Mouse (Mus musculus) MEL (cell line): ENCODE measurements around the gene Runx1. TPM values are rescaled to one million over a fixed set of nuclear protein-coding genes. Genes with fewer than 3 reads are reported as not detected.

ENCODE experiments used
- DNase-seq: peaks from one replicate; pipeline ENCODE4 v3.0.0; 2011; ENCODE audit warnings: low read depth, low spot score
- H3K27ac ChIP-seq: 2 replicates; pipeline ENCODE4 v1.5.1; 2012; ENCODE audit warnings: low read depth, mild to moderate bottlenecking, control low read depth, low read length, moderate library complexity; ENCODE audit not compliant: control insufficient read depth
- H3K27me3 ChIP-seq, 2 experiments: fragments of 150-350 bp in 1 of 2; sonication (generic) in 1 of 2; 2 replicates each; pipeline ENCODE4 v1.6.1; 2012; ENCODE audit warnings: low read length in 2 of 2, mild to moderate bottlenecking in 2 of 2, improper control_type of control experiment in 1 of 2, moderate library complexity in 1 of 2; ENCODE audit not compliant: insufficient read depth in 2 of 2, control insufficient read depth in 1 of 2
- H3K36me3 ChIP-seq, 2 experiments: 2 replicates each; pipeline ENCODE4 v1.6.1; 2012 to 2014; ENCODE audit warnings: low read length in 2 of 2, improper control_type of control experiment in 1 of 2, inconsistent platforms in 1 of 2, mild to moderate bottlenecking in 1 of 2; ENCODE audit not compliant: insufficient read depth in 2 of 2, control insufficient read depth in 1 of 2
- H3K4me1 ChIP-seq, 2 experiments: fragments of 150-350 bp in 1 of 2; sonication (generic) in 1 of 2; 2 replicates each; pipeline ENCODE4 v1.6.1; 2012; ENCODE audit warnings: low read length in 2 of 2, improper control_type of control experiment in 1 of 2, mild to moderate bottlenecking in 1 of 2; ENCODE audit not compliant: insufficient read depth in 2 of 2, control insufficient read depth in 1 of 2
- H3K4me3 ChIP-seq, 2 experiments: fragments of 150-350 bp in 1 of 2; sonication (generic) in 1 of 2; 2 replicates each; pipeline ENCODE4 v1.5.1; 2012; ENCODE audit warnings: low read depth in 2 of 2, low read length in 2 of 2, mild to moderate bottlenecking in 2 of 2, moderate library complexity in 2 of 2, control low read depth in 1 of 2, improper control_type of control experiment in 1 of 2; ENCODE audit not compliant: control insufficient read depth in 1 of 2, insufficient read depth in 1 of 2
- H3K79me2 ChIP-seq: 2 replicates; pipeline ENCODE4 v1.6.1; 2012; ENCODE audit warnings: mild to moderate bottlenecking, low read length, moderate library complexity; ENCODE audit not compliant: control insufficient read depth, poor library complexity, insufficient read depth
- H3K9ac ChIP-seq: 2 replicates; pipeline ENCODE4 v1.6.1; 2012; ENCODE audit warnings: low read depth, mild to moderate bottlenecking, control low read depth, low read length, moderate library complexity; ENCODE audit not compliant: control insufficient read depth, poor library complexity, severe bottlenecking
- H3K9me3 ChIP-seq: fragments of 150-350 bp; sonication (generic); replicated peaks from 2 replicates; pipeline ENCODE4 v1.6.1; 2012; ENCODE audit warnings: mild to moderate bottlenecking, low read length, improper control_type of control experiment, moderate library complexity; ENCODE audit not compliant: insufficient read depth
- BHLHE40 ChIP-seq: IDR thresholded peaks from 2 replicates; pipeline ENCODE4 v1.6.1; 2012; ENCODE audit warnings: low read depth, mild to moderate bottlenecking, inconsistent platforms, low read length, improper control_type of control experiment, borderline replicate concordance
- CHD1 ChIP-seq: IDR thresholded peaks from 2 replicates; pipeline ENCODE4 v1.6.1; 2012; ENCODE audit warnings: low read depth, mild to moderate bottlenecking, inconsistent platforms, low read length, improper control_type of control experiment
- CHD2 ChIP-seq: IDR thresholded peaks from 2 replicates; pipeline ENCODE4 v1.6.1; 2011; ENCODE audit warnings: low read length, improper control_type of control experiment
- CTCF ChIP-seq, 3 experiments: IDR thresholded peaks in 2 of 3; conservative IDR thresholded peaks in 1 of 3; 2 replicates each; pipeline ENCODE4 v1.5.1; 2011 to 2012; ENCODE audit warnings: low read length in 3 of 3, low read depth in 2 of 3, mild to moderate bottlenecking in 2 of 3, improper control_type of control experiment in 1 of 3, inconsistent platforms in 1 of 3, mixed read lengths in 1 of 3, moderate library complexity in 1 of 3; ENCODE audit not compliant: control insufficient read depth in 1 of 3, insufficient read depth in 1 of 3, poor library complexity in 1 of 3, severe bottlenecking in 1 of 3
- E2F4 ChIP-seq: IDR thresholded peaks from 2 replicates; pipeline ENCODE4 v1.6.1; 2011; ENCODE audit warnings: low read depth, low read length, improper control_type of control experiment, borderline replicate concordance
- EP300 ChIP-seq, 2 experiments: IDR thresholded peaks; 2 replicates each; pipeline ENCODE4 v1.6.1; 2011; ENCODE audit warnings: improper control_type of control experiment in 2 of 2, low read length in 2 of 2, low read depth in 1 of 2, mild to moderate bottlenecking in 1 of 2
- ETS1 ChIP-seq: IDR thresholded peaks from 2 replicates; pipeline ENCODE4 v1.6.1; 2012; ENCODE audit warnings: low read depth, mild to moderate bottlenecking, inconsistent platforms, low read length, improper control_type of control experiment, moderate library complexity
- GABPA ChIP-seq: IDR thresholded peaks from 2 replicates; pipeline ENCODE4 v1.6.1; 2012; ENCODE audit warnings: low read depth, mild to moderate bottlenecking, inconsistent platforms, low read length, improper control_type of control experiment, moderate library complexity
- HCFC1 ChIP-seq: IDR thresholded peaks from 2 replicates; pipeline ENCODE4 v1.6.1; 2012; ENCODE audit warnings: low read depth, mild to moderate bottlenecking, inconsistent platforms, low read length, improper control_type of control experiment, moderate library complexity
- KAT2A ChIP-seq: conservative IDR thresholded peaks from 2 replicates; pipeline ENCODE4 v1.6.1; 2012; ENCODE audit warnings: low read depth, low read length, improper control_type of control experiment, inconsistent platforms
- MAFK ChIP-seq: IDR thresholded peaks from 2 replicates; pipeline ENCODE4 v1.6.1; 2011; ENCODE audit warnings: low read depth, mild to moderate bottlenecking, low read length, improper control_type of control experiment, borderline replicate concordance
- MAX ChIP-seq: IDR thresholded peaks from 2 replicates; pipeline ENCODE4 v1.6.1; 2011; ENCODE audit warnings: low read length, improper control_type of control experiment
- MAZ ChIP-seq: IDR thresholded peaks from 2 replicates; pipeline ENCODE4 v1.6.1; 2012; ENCODE audit warnings: low read depth, mild to moderate bottlenecking, inconsistent platforms, low read length, improper control_type of control experiment
- MXI1 ChIP-seq: IDR thresholded peaks from 2 replicates; pipeline ENCODE4 v1.6.1; 2011; ENCODE audit warnings: mild to moderate bottlenecking, low read depth, low read length, improper control_type of control experiment
- MYB ChIP-seq: IDR thresholded peaks from 2 replicates; pipeline ENCODE4 v1.6.1; 2011; ENCODE audit warnings: mild to moderate bottlenecking, low read depth, low read length, improper control_type of control experiment
- MYC ChIP-seq: IDR thresholded peaks from 2 replicates; pipeline ENCODE4 v1.6.1; 2011; ENCODE audit warnings: low read depth, mild to moderate bottlenecking, low read length, improper control_type of control experiment, moderate library complexity
- NELFE ChIP-seq: IDR thresholded peaks from 2 replicates; pipeline ENCODE4 v1.6.1; 2011; ENCODE audit warnings: low read depth, low read length, improper control_type of control experiment
- POLR2A ChIP-seq, 2 experiments: IDR thresholded peaks; 2 replicates each; pipeline ENCODE4 v1.6.1; 2011 to 2012; ENCODE audit warnings: low read length in 2 of 2, mild to moderate bottlenecking in 2 of 2, control low read depth in 1 of 2, improper control_type of control experiment in 1 of 2, low read depth in 1 of 2, moderate library complexity in 1 of 2; ENCODE audit not compliant: control insufficient read depth in 1 of 2, insufficient read depth in 1 of 2, poor library complexity in 1 of 2
- POLR2AphosphoS2 ChIP-seq: IDR thresholded peaks from 2 replicates; pipeline ENCODE4 v1.6.1; 2011; ENCODE audit warnings: low read length, improper control_type of control experiment
- POLR2AphosphoS5 ChIP-seq: IDR thresholded peaks from 2 replicates; pipeline ENCODE4 v1.6.1; 2012; ENCODE audit warnings: low read depth, borderline replicate concordance, mild to moderate bottlenecking, inconsistent platforms, low read length, moderate library complexity, mixed read lengths
- SIN3A ChIP-seq: IDR thresholded peaks from 2 replicates; pipeline ENCODE4 v1.6.1; 2012; ENCODE audit warnings: low read length, improper control_type of control experiment, inconsistent platforms
- TAL1 ChIP-seq: IDR thresholded peaks from 2 replicates; pipeline ENCODE4 v1.6.1; 2012; ENCODE audit warnings: mild to moderate bottlenecking, inconsistent platforms, low read length, moderate library complexity, mixed read lengths
- TBP ChIP-seq: IDR thresholded peaks from 2 replicates; pipeline ENCODE4 v1.8.0; 2011; ENCODE audit warnings: low read depth, low read length, improper control_type of control experiment
- TCF12 ChIP-seq: IDR thresholded peaks from 2 replicates; pipeline ENCODE4 v1.6.1; 2014; ENCODE audit warnings: low read depth, mild to moderate bottlenecking, inconsistent platforms, low read length, improper control_type of control experiment, moderate library complexity
- USF1 ChIP-seq: IDR thresholded peaks from 2 replicates; pipeline ENCODE4 v1.6.1; 2014; ENCODE audit warnings: low read depth, mild to moderate bottlenecking, inconsistent platforms, low read length, improper control_type of control experiment, moderate library complexity
- ZC3H11A ChIP-seq: IDR thresholded peaks from 2 replicates; pipeline ENCODE4 v1.6.1; 2012; ENCODE audit warnings: low read depth, mild to moderate bottlenecking, inconsistent platforms, low read length, improper control_type of control experiment
- polyA plus RNA-seq, 2 experiments: library from polyadenylated mRNA; stranded (reverse) in 1 of 2; unstranded in 1 of 2; fragments of >175 nt in 1 of 2; fragments of >200 nt in 1 of 2; gene quantifications; 2 replicates each; pipeline versions ENCODE4 v1.2.1 to v1.2.4; 2012; ENCODE audit warnings: low replicate concordance in 2 of 2, low read depth in 1 of 2; ENCODE audit not compliant: insufficient read length in 2 of 2, insufficient read depth in 1 of 2, missing spikeins in 1 of 2
- total RNA-seq: library from RNA; depleted of rRNA; stranded (reverse); fragments of 300-350 nt; gene quantifications from 2 replicates; pipeline ENCODE4 v1.2.3, GENCODE M21; 2012

Runx1 gene
- total and polyA plus RNA-seq, 3 experiments = 14.3 to 23.5 TPM; not detected in 1

GRCm38 (mm10) chr16:92696411-92697015 is 129.4 kb downstream of the Runx1 start:
- H3K9me3 ChIP-seq = no peaks in the 10 kb centered on the region
- peaks cover 2% of the 10 kb centered on the region; the same call in 1 of the 2 replicates for H3K79me2 ChIP-seq
- H3K4me3 ChIP-seq = no peak overlapping the region
- H3K27me3 ChIP-seq = no peaks in the 10 kb centered on the region
- peaks cover 0 to 29% of the 10 kb centered on the region in 2 experiments; a peak in 2 of 4 replicates for H3K36me3 ChIP-seq
- no peak overlapping the region for H3K27ac ChIP-seq
- no peaks in the 10 kb centered on the region for H3K4me1 ChIP-seq
- no peak overlapping the region for H3K9ac ChIP-seq
- DNase-seq = no peak
- TF ChIP-seq ETS1 = no peak
- no peak for TF ChIP-seq TCF12
- TF ChIP-seq KAT2A = no peak
- TF ChIP-seq USF1 = no peak
- no peak for TF ChIP-seq HCFC1
- TF ChIP-seq EP300 (IDR thresholded peaks at IDR 0.05; ENCODE audit: low read depth in 1 of 2, low read length in 2 of 2) = no peak
- no peak for TF ChIP-seq MYB
- no peak for TF ChIP-seq BHLHE40
- no peak for TF ChIP-seq TBP
- no peak for TF ChIP-seq CTCF (IDR thresholded peaks at IDR 0.05 in 2 of 3, conservative IDR thresholded peaks at IDR 0.05 in 1 of 3; ENCODE audit: control insufficient read depth in 1 of 3, insufficient read depth in 1 of 3, low read depth in 2 of 3, low read length in 3 of 3, poor library complexity in 1 of 3, severe bottlenecking in 1 of 3)
- no peak for TF ChIP-seq POLR2AphosphoS5
- TF ChIP-seq MAX = no peak
- TF ChIP-seq SIN3A = no peak
- no peak for TF ChIP-seq POLR2AphosphoS2
- TF ChIP-seq CHD2 = no peak
- TF ChIP-seq ZC3H11A = no peak
- no peak for TF ChIP-seq E2F4
- no peak for TF ChIP-seq MYC
- no peak for TF ChIP-seq NELFE

- no peak for TF ChIP-seq POLR2A (IDR thresholded peaks at IDR 0.05; ENCODE audit: control insufficient read depth in 1 of 2, insufficient read depth in 1 of 2, low read depth in 1 of 2, low read length in 2 of 2, poor library complexity in 1 of 2)
- TF ChIP-seq TAL1 = no peak
- no peak for TF ChIP-seq MAZ
- TF ChIP-seq GABPA = no peak
- no peak for TF ChIP-seq ZC3H11A
- TF ChIP-seq MAFK = no peak
- no peak for TF ChIP-seq CTCF (IDR thresholded peaks at IDR 0.05 in 2 of 3, conservative IDR thresholded peaks at IDR 0.05 in 1 of 3; ENCODE audit: control insufficient read depth in 1 of 3, insufficient read depth in 1 of 3, low read depth in 2 of 3, low read length in 3 of 3, poor library complexity in 1 of 3, severe bottlenecking in 1 of 3)
- no peak for TF ChIP-seq ETS1
- no peak for TF ChIP-seq CHD1
- TF ChIP-seq MYC = no peak
- no peak for TF ChIP-seq E2F4
- TF ChIP-seq TCF12 = no peak
- TF ChIP-seq NELFE = no peak
- TF ChIP-seq MXI1 = no peak
- Histone ChIP-seq H3K36me3 (peaks cover 0 to 29% of the 10 kb centered on the region in 2 experiments; a peak in 2 of 4 replicates), H3K79me2 (peaks cover 2% of the 10 kb centered on the region; the same call in 1 of the 2 replicates), H3K9ac (no peak overlapping the region), H3K27me3 (no peaks in the 10 kb centered on the region), H3K4me1 (no peaks in the 10 kb centered on the region), H3K4me3 (no peak overlapping the region), H3K9me3 (no peaks in the 10 kb centered on the region), H3K27ac (no peak overlapping the region)
- no peak for DNase-seq
Measured at GRCm38 (mm10) chr16:92695981-92696380, 130.0 kb downstream of the Runx1 start.
